In the genomic region with DNA sequence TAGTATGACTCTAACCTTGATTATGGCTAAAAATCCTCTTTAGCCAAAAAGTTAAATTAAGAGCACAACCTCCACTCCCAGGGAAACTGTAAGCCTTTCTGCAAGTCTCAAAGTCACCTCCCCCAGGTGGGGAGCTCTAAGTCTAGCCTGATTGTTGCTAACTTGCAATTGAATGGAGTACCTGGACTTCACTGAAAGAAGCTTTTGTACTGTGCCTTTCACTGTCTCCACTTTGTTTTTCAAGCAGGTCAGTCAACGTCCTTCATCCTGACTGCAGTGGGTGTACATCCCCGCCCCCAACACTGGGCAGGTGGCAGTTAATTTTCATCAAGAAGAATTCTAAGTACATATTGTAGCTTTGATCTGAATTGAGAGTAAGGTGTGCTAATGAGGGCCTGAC, we compare ENCODE assay signal across 43 mouse cellular contexts. TPM values are rescaled to one million over a fixed set of nuclear protein-coding genes. Genes with fewer than 3 reads are reported as not detected.
"Had no signal": no experiment of that assay in that cellular context is flagged by ENCODE, and none has a peak within 500 bp of the region (broad histone marks: within the 10 kb centered on the region; RNA-seq: fewer than 3 reads in every experiment).

No protein-coding gene starts in this region.

- DNase-seq: gastrocnemius, postnatal 14 days; gastrocnemius, postnatal 36 days; heart, adult 18-20 months; heart, postnatal 10 days; heart, postnatal 36 days; kidney, adult 11 months; kidney, adult 2 months; kidney, adult 9 months; kidney, postnatal 14 days; kidney, postnatal 36 days; layer of hippocampus, adult 9-11 months; layer of hippocampus, postnatal 36 days; liver; liver, embryonic 13.5 days had no signal

- H3K9ac ChIP-seq: heart, embryonic 12.5 days; hindbrain, embryonic 13.5 days; hindbrain, embryonic 15.5 days; kidney, embryonic 15.5 days; limb, embryonic 12.5 days; liver, embryonic 13.5 days; liver, embryonic 15.5 days had no signal

- H3K27me3 ChIP-seq: heart, embryonic 12.5 days; hindbrain, embryonic 13.5 days; hindbrain, embryonic 15.5 days; kidney, embryonic 15.5 days; limb, embryonic 12.5 days; liver, embryonic 13.5 days; liver, embryonic 15.5 days had no signal

- H3K36me3 ChIP-seq: heart, embryonic 10.5 days; heart, embryonic 12.5 days; hindbrain, embryonic 13.5 days; hindbrain, embryonic 15.5 days; kidney, embryonic 15.5 days; limb, embryonic 10.5 days; limb, embryonic 12.5 days; liver, embryonic 13.5 days; liver, embryonic 15.5 days had no signal

- H3K9me3 ChIP-seq: heart, embryonic 10.5 days; heart, embryonic 12.5 days; hindbrain, embryonic 15.5 days; kidney, embryonic 15.5 days; limb, embryonic 10.5 days; limb, embryonic 12.5 days; liver, embryonic 13.5 days; liver, embryonic 15.5 days had no signal

- H3K4me3 ChIP-seq: heart, embryonic 10.5 days; heart, embryonic 12.5 days; hindbrain, embryonic 13.5 days; hindbrain, embryonic 15.5 days; kidney, embryonic 15.5 days; left cerebral cortex, adult 2 months; limb, embryonic 10.5 days; limb, embryonic 12.5 days; liver, embryonic 13.5 days; liver, embryonic 15.5 days had no signal

- H3K27ac ChIP-seq: heart, embryonic 10.5 days; hindbrain, embryonic 13.5 days; hindbrain, embryonic 15.5 days; hindbrain, postnatal 0 days; kidney, embryonic 15.5 days; kidney, postnatal 0 days; left cerebral cortex, adult 2 months; limb, embryonic 10.5 days; limb, embryonic 12.5 days; liver, embryonic 13.5 days; liver, embryonic 15.5 days had no signal

- H3K4me1 ChIP-seq: heart, embryonic 10.5 days; heart, embryonic 12.5 days; hindbrain, embryonic 13.5 days; hindbrain, embryonic 15.5 days; kidney, embryonic 15.5 days; limb, embryonic 10.5 days; limb, embryonic 12.5 days; liver, embryonic 13.5 days; liver, embryonic 15.5 days had no signal

RNA-seq across cellular contexts. Expression of gene Ms4a5, which starts 15.3 kb away (rescaled TPM):
- total RNA-seq: gastrocnemius, adult 18-20 months; gastrocnemius, adult 8-10 months; gastrocnemius, postnatal 14 days; gastrocnemius, postnatal 36 days; granulocyte monocyte progenitor cell, adult 5-6 weeks; heart, adult 18-20 months; heart, adult 8-10 months; heart, postnatal 10 days; heart, postnatal 36 days; hematopoietic stem cell, adult 5-6 weeks; hindbrain, postnatal 0 days; layer of hippocampus, adult 18-20 months; layer of hippocampus, adult 8-10 months; layer of hippocampus, postnatal 14 days; layer of hippocampus, postnatal 36 days; left cerebral cortex, adult 2 months; left cerebral cortex, postnatal 14 days; left cerebral cortex, postnatal 36 days had no signal
- polyA plus RNA-seq: heart, embryonic 10.5 days; heart, embryonic 12.5 days; heart, embryonic 14.5 days; heart, embryonic 16.5 days; hindbrain, embryonic 11.5 days; hindbrain, embryonic 13.5 days; hindbrain, embryonic 15.5 days; hindbrain, postnatal 0 days; intestine, embryonic 14.5 days; intestine, embryonic 16.5 days; kidney, adult 2 months; kidney, embryonic 15.5 days; kidney, postnatal 0 days; large intestine, adult 2 months; limb, embryonic 10.5 days; limb, embryonic 12.5 days; limb, embryonic 14.5 days; liver, embryonic 11.5 days; liver, embryonic 13.5 days; liver, embryonic 15.5 days had no signal

RNA-seq across cellular contexts. Expression of gene Ms4a14, which starts 15.3 kb away (rescaled TPM):
- total RNA-seq: gastrocnemius, adult 8-10 months; granulocyte monocyte progenitor cell, adult 5-6 weeks; hematopoietic stem cell, adult 5-6 weeks; hindbrain, postnatal 0 days; layer of hippocampus, adult 18-20 months; layer of hippocampus, postnatal 14 days; layer of hippocampus, postnatal 36 days; left cerebral cortex, adult 2 months; left cerebral cortex, postnatal 14 days had no signal
- polyA plus RNA-seq: heart, embryonic 10.5 days; heart, embryonic 12.5 days; hindbrain, embryonic 15.5 days; hindbrain, postnatal 0 days; limb, embryonic 10.5 days; limb, embryonic 12.5 days; liver, embryonic 11.5 days; liver, embryonic 15.5 days had no signal

RNA-seq across cellular contexts. Expression of gene Ms4a1, which starts 32.9 kb away (rescaled TPM):
- total RNA-seq: gastrocnemius, adult 8-10 months; gastrocnemius, postnatal 36 days; granulocyte monocyte progenitor cell, adult 5-6 weeks; hematopoietic stem cell, adult 5-6 weeks; hindbrain, postnatal 0 days; layer of hippocampus, adult 18-20 months; layer of hippocampus, postnatal 14 days; layer of hippocampus, postnatal 36 days; left cerebral cortex, adult 2 months; left cerebral cortex, postnatal 36 days had no signal
- polyA plus RNA-seq: heart, embryonic 10.5 days; heart, embryonic 12.5 days; heart, embryonic 14.5 days; heart, embryonic 16.5 days; hindbrain, embryonic 11.5 days; hindbrain, embryonic 13.5 days; hindbrain, embryonic 15.5 days; hindbrain, postnatal 0 days; intestine, embryonic 14.5 days; intestine, embryonic 16.5 days; kidney, embryonic 15.5 days; limb, embryonic 10.5 days; limb, embryonic 12.5 days; limb, embryonic 14.5 days; liver, embryonic 11.5 days; liver, embryonic 13.5 days; liver, embryonic 15.5 days had no signal

RNA-seq across cellular contexts. Expression of gene Ms4a7, which starts 37.0 kb away (rescaled TPM):
- total RNA-seq: granulocyte monocyte progenitor cell, adult 5-6 weeks; hematopoietic stem cell, adult 5-6 weeks had no signal
- polyA plus RNA-seq: heart, embryonic 10.5 days had no signal
